Mouse (Mus musculus): ENCODE measurements around the gene Lemd1. TPM values are rescaled to one million over a fixed set of nuclear protein-coding genes. Genes with fewer than 3 reads are reported as not detected.

Lemd1 gene
- total RNA-seq, 1 experiment from 2014 or later, result not detected

DNA sequence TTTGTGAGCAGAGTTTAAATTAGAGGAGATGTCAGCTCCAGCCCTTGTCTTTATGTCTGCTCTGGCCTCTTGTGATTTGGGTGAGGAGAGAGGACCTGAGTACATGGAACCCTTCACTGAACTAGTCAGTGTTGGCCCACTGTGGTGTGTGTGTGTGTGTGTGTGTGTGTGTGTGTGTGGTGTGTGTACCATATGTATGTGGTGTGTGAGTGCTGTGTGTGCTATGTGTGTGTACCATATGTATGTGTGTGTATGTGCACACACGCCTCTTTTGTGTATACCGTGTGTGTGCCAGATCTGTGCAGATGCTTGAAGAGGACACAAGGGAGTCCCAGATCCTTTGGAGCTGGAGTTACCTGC lies 90.9 kb downstream of the Lemd1 start:
- ATAC-seq (replicated peaks; ENCODE audit: low read depth, poor library complexity, severe bottlenecking), result no peak

DNA sequence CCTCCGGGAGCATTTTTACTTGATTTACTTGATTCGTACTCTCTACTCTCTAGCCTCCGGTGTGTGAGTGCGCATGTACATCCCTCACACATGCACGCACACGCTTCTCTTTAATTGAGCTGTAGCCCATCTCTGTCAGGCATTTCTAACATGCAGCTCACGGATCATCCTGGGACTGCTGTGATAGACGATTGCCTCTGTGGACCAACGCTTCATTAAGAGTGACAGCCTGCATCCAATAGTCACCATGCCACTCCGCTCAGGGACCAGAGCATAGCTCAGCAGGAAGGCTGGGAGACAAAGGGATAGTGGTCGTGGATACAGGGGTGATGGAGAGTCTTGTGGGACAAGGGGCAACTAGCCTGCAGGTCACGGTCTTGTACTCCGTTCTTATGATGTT lies 91.8 kb downstream of the Lemd1 start:
- no peak for ATAC-seq (replicated peaks; ENCODE audit: low read depth, poor library complexity, severe bottlenecking)

DNA sequence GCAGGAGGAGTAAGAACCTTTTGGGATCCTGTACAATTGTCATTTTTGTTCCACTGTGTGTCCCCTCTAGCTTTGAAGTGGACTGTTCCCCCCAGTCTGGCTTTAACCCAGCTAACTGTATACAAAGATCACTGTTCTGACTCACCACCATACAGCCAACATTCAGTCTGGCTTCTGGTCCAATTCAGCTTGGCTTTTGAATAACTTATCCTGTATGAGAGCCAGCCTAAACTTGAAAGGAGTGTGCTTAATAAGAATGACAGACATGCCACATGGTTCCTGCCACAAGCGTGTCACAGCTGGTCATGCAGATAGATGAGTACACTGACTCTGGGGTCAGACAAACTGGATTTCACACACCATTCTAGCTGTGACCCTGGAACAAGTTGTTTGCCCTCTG lies 95.5 kb downstream of the Lemd1 start:
- ATAC-seq (replicated peaks; ENCODE audit: low read depth, poor library complexity, severe bottlenecking), result no peak

DNA sequence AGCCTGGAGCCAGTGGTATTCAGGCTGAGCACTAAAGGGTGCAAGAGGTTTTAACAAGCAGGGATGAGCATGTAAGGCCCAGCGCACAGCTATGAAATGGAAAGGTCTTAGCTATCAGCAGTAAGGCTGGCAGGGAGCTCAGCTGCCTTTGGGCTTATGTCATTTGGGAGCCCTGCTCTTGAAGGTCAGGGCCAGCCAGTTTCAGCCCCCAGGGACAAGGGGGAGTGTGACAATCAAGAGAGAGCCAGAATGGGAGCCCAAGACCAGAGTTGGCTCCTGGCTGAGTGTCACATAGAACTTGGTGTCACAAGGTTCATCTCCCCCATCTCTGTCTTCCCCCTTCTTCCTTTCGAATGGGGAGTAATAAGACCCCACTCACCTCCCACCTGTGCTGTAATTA lies 96.2 kb downstream of the Lemd1 start:
- ATAC-seq (replicated peaks; ENCODE audit: low read depth, poor library complexity, severe bottlenecking), result no peak

DNA sequence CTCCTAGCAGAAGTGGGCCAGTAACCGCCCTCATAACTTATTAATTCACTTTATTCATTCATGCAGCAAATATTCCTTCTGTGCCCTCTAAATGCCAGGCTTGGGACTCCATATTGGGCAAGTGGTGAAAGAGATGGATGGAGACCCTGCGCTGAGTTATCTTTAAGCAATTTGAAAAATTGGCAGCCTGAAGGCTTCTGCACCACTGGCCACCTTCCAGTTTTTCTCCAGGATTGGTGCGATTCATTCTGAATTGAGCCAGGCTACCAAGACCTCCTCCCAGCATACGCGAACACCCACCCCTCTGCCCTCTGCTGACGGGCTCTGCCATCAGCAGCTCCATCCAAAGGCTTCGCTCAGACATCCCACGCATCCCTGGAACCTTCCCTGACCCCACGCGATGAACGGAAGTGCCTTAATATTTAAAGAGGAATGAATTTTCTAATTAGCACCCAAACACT lies 96.8 kb downstream of the Lemd1 start:
- ATAC-seq (replicated peaks; ENCODE audit: low read depth, poor library complexity, severe bottlenecking), result no peak

DNA sequence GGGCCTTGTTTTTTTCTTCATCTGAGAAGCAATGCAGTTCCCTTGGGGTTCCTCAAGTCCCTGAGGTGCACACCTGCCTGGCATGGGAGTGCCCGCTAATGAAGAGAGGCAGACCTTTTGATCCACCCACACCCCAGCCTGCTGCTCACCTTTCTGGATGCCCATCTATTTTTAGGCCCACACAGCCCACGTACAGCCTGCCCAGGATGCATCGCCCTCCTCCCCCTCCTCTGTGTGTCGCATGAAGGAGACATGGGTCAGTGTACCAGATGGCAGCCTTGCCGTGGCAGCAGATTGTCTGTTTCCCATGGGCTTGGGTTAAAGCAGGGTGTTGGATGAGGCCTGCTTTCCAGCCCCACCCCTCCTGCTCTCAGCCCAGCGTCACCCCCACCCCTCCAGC lies 98.7 kb downstream of the Lemd1 start:
- no peak for ATAC-seq (replicated peaks; ENCODE audit: low read depth, poor library complexity, severe bottlenecking)

DNA sequence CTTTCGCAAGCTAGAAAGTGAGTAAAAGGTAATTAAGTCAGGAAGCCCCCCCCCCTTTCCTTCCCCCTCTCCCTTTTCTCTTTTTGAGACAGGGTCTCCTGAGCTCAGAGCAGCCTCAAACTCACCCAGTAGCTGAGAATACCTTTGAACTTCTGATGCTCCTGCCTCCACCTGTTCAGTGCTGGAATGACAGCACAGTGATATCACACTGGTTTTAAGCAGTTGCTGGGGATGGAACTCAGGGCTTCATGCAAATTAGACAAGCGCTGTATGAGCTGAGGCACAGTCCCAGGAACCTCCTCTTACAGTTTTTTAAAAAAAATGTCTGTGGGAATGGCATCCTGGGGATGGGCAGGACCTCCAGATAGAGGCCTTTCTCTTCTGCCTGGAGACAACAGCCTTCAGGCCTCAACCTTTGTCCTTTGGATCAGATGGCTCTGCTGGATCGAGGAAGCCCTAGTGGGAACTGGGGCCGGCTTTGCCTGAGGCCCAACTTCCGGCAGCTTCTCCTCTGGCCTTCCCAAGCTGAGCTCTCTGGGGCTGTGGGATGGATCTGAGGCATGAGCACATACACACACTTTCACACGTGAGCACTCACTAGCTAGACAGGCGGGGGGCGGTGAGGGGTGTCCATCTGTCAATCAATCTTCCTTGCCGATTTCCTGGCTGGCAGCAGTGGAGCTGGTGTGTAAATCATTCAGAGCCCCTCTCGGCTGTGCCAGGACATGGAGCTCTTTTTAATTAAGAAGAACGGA lies 99.9 kb downstream of the Lemd1 start:
- no peak for ATAC-seq (replicated peaks; ENCODE audit: low read depth, poor library complexity, severe bottlenecking)

DNA sequence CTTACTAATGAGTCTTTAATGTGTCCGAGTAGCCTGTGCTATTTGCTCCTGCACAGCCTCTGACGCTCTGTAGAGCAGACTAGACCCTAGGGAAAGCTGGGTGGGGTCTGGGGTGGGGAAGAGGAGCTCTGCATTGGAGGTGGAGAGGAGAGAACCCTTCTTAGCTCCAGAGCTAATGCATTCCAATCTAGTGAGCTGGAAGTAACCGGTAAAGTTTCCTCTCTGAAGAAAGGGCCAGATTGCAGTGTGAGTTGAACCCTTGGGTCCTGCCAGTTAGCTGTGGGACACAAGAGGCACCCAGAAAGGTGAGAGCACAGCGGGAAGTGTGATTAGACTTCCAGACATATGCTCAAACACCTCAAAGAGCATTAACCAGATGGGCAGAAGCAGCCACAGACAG lies 100.5 kb downstream of the Lemd1 start:
- ATAC-seq (replicated peaks; ENCODE audit: low read depth, poor library complexity, severe bottlenecking), result no peak

DNA sequence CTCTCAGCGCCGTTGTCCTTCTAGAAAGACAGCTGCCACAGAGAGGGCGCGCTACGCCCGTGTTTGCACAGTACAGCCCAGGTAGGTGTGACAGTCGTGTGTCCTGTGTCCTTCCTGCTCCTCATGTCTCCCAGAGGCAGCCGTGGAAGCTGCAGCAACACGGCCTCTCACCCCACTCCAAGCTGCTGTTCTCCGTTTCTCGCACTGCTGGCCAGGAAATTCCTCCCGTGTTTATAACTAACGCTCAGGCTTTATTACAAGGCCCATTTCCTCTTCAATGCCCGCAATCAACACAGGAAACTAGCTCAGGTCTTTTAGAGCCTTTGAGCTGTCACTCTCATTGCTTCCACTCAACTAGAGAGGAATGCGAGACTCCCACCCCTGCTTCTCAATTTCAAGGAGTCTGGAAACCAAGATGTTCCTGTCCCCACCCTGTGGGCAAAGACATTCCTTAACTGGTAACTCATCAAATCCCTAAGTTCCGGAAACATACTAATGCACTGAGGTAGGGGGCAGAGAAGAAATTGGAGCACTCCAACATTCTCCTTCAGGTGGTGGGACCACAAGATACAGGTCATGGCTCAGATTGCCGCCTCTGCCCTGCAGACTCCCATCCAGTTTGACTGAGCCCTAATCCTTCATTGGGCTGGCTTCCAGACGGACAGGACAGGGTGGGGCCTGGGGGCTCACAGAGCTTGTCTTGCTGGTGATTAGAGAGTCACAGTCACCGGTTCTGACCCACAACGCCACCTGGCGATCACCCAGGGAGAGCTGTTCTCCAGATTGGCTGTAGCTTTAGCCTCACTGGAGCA lies 101.3 kb downstream of the Lemd1 start:
- ATAC-seq (replicated peaks; ENCODE audit: low read depth, poor library complexity, severe bottlenecking), result peak; percentile 68

DNA sequence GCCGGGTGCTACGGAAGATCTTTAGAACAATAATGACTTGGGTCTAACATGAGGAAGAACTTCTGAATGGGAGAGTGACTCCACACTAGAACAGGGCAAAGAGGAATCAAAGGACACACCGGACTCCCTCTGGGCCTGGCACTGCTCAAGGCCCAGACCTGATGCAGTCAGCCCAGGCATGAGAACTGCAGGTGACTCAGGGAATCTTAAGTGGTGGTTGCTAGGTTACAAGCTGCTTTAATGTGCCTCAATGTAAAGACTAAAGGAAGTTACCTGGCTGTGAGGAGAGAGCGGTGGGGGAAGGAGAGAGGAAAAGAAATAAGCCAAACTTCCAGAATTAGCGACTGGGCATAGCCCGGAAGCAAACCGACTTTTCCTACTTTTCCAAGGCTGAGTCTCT lies 104.3 kb downstream of the Lemd1 start:
- no peak for ATAC-seq (replicated peaks; ENCODE audit: low read depth, poor library complexity, severe bottlenecking)

DNA sequence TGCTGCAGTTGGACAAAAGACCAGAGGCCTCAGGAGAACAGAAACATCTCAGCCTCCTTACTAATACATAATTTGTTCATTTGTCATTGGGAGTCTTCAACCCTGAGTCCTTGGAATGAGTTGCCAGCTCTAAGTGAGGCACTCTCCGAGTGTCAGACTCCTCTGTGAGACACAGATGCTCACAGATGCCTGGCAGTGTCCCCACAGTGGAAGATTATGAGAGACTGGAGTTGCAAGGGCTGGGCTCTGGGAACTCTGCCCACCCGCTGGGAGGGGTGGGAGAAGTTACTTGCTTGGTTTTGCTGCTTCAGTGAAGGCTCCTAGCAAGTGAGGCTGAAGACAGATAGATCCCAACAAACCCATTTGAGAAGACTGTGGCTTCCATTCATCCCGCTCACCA lies 104.8 kb downstream of the Lemd1 start:
- no peak for ATAC-seq (replicated peaks; ENCODE audit: low read depth, poor library complexity, severe bottlenecking)

DNA sequence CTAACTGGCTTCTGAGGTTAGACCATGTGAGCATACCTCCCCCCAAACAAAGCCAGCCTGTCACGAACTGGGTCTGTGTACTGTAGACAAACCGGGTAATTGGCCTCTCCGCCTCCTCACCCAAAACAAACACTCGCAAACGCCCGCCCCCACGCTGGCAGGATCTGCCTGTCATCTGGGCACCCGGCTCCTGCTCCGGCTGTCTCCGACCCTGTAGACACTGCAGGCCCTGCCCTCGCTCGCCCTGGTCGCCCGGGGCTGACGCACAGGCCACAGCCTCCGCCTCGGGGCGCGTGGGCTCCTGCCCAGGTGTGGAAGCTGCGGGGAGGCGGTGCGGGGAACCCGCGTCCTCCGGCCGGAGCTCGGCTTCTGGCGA lies 107.2 kb downstream of the Lemd1 start, which contains the start of gene Klhdc8a:
Klhdc8a (plus strand) TSS at position 202 of the 376 bp plus-strand sequence.
- peak; percentile 53 for ATAC-seq (replicated peaks; ENCODE audit: low read depth, poor library complexity, severe bottlenecking)

DNA sequence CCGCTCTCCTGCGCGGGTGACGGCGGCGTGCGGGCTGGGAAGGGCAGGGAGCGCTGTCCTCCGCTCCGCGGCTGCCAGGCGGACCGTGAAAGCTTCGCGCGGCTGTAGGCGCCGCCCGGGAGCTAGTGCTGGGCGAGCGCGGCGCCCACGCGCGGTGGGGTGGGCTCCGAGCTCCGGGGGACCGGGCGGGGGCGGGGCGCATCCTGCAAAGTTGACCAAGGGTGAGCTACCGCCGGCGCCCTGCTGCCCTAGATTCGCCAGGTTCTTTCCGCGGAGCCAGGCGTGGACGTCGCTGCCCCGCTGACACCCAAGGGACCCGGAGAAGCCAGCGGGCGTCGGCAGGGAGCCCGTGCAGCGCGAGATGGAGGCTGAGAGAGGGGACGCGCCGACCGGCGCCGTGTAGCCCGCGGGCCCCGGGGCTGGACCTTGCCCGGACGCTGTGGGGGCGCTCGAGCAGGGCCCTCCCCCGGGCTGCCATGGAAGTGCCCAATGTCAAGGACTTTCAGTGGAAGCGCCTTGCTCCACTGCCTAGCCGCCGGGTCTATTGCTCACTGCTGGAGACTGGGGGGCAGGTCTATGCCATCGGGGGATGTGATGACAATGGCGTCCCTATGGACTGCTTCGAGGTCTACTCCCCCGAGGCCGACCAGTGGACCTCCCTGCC lies 107.7 kb downstream of the Lemd1 start:
- peak; percentile 33 for ATAC-seq (replicated peaks; ENCODE audit: low read depth, poor library complexity, severe bottlenecking)

DNA sequence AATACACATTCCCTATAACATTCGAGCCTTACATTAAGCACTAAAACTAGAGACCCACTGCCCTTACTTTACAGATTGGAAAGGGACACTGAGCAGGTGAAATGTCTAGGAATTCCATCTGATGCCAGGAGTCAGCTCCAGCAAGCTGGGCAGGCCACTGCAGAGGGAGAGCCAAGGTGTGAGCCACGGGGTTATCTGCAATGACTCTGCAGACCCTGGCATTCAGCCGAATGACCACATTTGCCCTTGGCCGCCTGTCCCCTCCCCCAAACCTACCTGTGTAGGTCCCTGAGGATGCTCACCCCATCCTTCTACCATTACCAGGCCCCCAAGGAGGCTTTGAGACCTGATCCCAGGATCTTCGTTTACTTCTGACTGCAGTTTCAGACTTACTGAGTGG lies 108.5 kb downstream of the Lemd1 start:
- no peak for ATAC-seq (replicated peaks; ENCODE audit: low read depth, poor library complexity, severe bottlenecking)

DNA sequence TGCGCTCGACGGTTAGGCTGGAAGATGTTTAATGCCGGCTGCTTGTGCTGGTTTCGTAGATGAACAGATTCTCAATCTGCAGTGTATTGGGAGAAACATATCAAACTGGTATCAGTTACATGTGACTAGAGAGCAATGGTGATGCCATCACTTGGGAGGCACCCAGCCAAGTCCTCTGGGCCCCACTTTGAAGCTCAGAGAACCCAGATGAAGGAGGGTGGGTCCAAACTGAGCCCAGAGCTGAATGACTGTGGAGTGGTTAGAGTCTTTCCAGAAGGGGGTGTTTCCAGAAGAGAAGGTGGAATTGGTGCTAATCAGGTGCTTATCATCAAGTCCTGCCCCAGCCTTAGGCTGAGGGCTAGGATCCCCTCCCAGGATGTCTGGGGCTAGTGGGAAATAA lies 110.0 kb downstream of the Lemd1 start:
- no peak for ATAC-seq (replicated peaks; ENCODE audit: low read depth, poor library complexity, severe bottlenecking)

DNA sequence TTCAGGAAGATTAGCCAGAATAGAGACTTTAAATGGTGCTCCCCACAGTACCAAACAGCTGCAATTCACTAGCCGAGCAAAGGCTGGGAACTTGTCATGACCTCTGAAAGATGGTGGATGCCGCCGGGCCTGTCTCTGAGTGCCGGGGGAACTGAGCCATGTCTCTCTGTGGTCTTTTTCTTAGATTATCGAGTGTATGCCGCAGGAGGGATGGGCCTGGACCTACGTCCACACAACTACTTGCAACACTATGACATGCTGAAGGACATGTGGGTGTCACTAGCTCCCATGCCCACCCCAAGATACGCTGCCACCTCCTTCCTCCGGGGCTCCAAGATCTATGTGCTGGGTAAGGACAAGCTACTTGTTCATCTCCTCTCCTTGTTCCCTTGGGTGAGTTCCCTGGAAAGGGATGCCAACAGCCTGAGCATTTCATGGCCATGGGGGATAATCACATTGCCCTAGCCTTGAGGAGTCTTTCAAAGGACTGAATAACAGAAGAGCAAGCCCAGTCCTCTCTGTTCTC lies 111.2 kb downstream of the Lemd1 start:
- ATAC-seq (replicated peaks; ENCODE audit: low read depth, poor library complexity, severe bottlenecking), result no peak

DNA sequence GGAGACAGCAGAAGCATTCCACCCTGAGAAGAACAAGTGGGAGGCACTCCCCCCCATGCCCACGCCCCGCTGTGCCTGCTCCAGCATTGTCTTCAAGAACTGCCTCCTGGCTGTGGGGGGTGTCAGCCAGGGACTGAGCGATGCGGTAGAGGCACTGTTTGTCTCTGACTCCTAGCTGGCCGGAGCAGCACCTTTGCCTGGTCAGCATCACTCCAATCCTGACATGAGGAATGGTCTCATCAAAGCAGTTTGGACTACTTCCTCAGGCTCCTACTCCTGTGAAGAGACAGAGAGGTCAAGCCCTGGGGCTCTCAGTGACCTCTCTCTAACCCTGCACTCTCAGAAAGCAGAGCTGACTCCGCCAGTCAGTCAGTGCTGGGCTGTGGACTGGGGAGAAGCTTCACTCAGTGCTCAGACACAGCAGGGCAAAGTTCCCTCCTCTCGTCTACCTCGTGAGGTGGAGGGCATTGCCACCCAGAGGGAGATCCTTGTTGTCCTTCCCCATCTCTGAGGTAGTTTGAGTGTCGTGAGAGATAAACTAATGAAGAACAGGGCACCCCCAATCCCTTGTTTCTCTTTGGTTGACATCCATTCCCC lies 113.5 kb downstream of the Lemd1 start:
- ATAC-seq (replicated peaks; ENCODE audit: low read depth, poor library complexity, severe bottlenecking), result no peak

DNA sequence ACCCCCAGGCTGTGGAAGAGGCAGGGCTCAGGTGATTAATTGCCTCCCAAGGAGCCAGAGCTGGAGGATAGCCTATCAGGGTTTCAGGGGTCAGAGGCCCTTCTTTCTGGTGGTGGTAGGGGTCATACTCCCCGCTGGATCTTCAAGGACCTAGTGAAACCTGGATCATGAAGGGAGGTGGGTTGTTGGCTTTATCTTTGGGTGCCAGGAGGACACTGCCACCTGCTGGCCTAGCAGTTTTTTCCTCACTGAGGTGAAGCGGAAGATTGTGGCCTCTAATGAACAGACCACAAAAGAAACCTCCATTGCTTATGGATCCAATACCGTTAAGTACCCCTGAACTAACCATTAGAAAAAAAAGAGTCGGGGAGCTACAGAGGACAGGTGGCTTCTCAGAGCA lies 114.9 kb downstream of the Lemd1 start:
- ATAC-seq (replicated peaks; ENCODE audit: low read depth, poor library complexity, severe bottlenecking), result peak; percentile 74

DNA sequence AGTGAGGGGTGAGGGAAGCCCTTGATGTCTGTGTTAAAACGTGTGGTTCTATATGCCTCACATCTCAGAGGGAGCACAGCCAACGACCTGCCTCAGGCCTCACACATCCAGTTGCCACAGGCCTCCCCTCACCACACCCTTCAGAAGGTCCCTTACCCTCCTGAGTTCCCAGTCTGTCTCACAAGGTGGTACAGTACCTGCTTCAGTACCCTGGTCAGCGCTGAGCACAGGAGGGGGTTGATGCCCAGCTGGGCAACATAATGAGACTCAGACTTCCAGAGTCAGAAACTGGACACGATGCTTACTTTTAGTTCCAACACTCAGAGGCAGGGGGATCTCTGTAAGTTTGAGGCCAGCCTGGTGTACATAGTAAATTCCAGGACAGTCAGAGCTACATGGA lies 115.6 kb downstream of the Lemd1 start:
- no peak for ATAC-seq (replicated peaks; ENCODE audit: low read depth, poor library complexity, severe bottlenecking)

DNA sequence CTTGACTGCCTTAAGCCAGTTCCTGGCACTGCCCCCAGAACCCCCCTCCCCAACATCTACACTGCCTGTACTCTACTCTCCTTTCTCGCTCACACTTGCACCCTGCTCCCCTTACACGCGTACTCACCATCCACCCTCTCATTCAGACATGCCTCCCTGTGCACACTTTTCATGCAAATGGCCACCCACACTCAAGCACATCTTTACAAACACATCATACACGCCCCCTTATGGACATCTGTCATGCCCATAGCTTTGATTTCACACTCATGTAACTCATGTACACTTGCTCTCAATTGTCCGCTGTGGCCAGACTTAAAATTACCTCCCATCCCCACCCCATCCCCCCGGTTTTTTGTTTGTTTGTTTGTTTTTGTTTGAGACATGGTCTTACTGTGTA lies 116.7 kb downstream of the Lemd1 start:
- ATAC-seq (replicated peaks; ENCODE audit: low read depth, poor library complexity, severe bottlenecking), result no peak
